Mouse (Mus musculus): ENCODE data around the gene P3h2. TPM values are rescaled to one million over a fixed set of nuclear protein-coding genes. Genes with fewer than 3 reads are reported as not detected.

Gene P3h2
- polyA plus RNA-seq, 1 experiment from 2014 or later, result 1.4 TPM

GRCm38 (mm10) chr16:26029424-26030012, 76.1 kb downstream of the P3h2 start:
- ATAC-seq (ENCODE audit: low FRiP score), result no peak
- WGBS, result 22% methylated on average over 2 of the region's 2 CpGs

GRCm38 (mm10) chr16:26026416-26026815, 79.2 kb downstream of the P3h2 start:
- no peaks in the 10 kb centered on the region for H3K36me3 ChIP-seq
- whole genome bisulfite sequencing, result 84% methylated on average over 3 of the region's 3 CpGs
- no peak overlapping the region for H3K4me3 ChIP-seq (replicated peaks)
- peaks cover 23% of the 10 kb centered on the region for H3K4me1 ChIP-seq
- H3K9ac ChIP-seq (replicated peaks), result no peak overlapping the region
- no peak overlapping the region for H3K4me2 ChIP-seq
- H3K27ac ChIP-seq (replicated peaks), result no peak overlapping the region
- ATAC-seq (ENCODE audit: low FRiP score), result no peak
- no peaks in the 10 kb centered on the region for H3K27me3 ChIP-seq (replicated peaks)
- no peaks in the 10 kb centered on the region for H3K9me3 ChIP-seq (replicated peaks)

More at GRCm38 (mm10) chr16:26029424-26030012, 76.1 kb downstream of the P3h2 start:
- no peak overlapping the region for H3K4me3 ChIP-seq (replicated peaks)
- no peaks in the 10 kb centered on the region for H3K9me3 ChIP-seq (replicated peaks)
- no peaks in the 10 kb centered on the region for H3K27me3 ChIP-seq (replicated peaks)
- no peak overlapping the region for H3K4me2 ChIP-seq
- no peak overlapping the region for H3K27ac ChIP-seq (replicated peaks)
- peaks cover 15% of the 10 kb centered on the region for H3K4me1 ChIP-seq
- no peak overlapping the region for H3K9ac ChIP-seq (replicated peaks)
- H3K36me3 ChIP-seq, result no peaks in the 10 kb centered on the region

GRCm38 (mm10) chr16:26024543-26024942, 81.0 kb downstream of the P3h2 start:
- Histone ChIP-seq H3K4me2 (no peak overlapping the region), H3K4me1 (peaks cover 23% of the 10 kb centered on the region), H3K27me3 (replicated peaks) (no peaks in the 10 kb centered on the region), H3K27ac (replicated peaks) (no peak overlapping the region), H3K9me3 (replicated peaks) (no peaks in the 10 kb centered on the region), H3K9ac (replicated peaks) (no peak overlapping the region), H3K4me3 (replicated peaks) (no peak overlapping the region), H3K36me3 (no peaks in the 10 kb centered on the region)
- WGBS, result 17% methylated on average over 5 of the region's 5 CpGs
- peak; percentile 47 for ATAC-seq (ENCODE audit: low FRiP score)

GRCm38 (mm10) chr16:26023352-26023751, 82.2 kb downstream of the P3h2 start:
- ATAC-seq (ENCODE audit: low FRiP score), result no peak
- H3K27ac ChIP-seq (replicated peaks), result no peak overlapping the region
- H3K9ac ChIP-seq (replicated peaks), result no peak overlapping the region
- no peak overlapping the region for H3K4me3 ChIP-seq (replicated peaks)
- whole genome bisulfite sequencing, result 70% methylated on average over 4 of the region's 4 CpGs
- no peaks in the 10 kb centered on the region for H3K27me3 ChIP-seq (replicated peaks)
- peaks cover 23% of the 10 kb centered on the region for H3K4me1 ChIP-seq
- no peaks in the 10 kb centered on the region for H3K36me3 ChIP-seq
- no peaks in the 10 kb centered on the region for H3K9me3 ChIP-seq (replicated peaks)
- no peak overlapping the region for H3K4me2 ChIP-seq

- H3K27me3 ChIP-seq (replicated peaks), result no peaks in the 10 kb centered on the region
- ATAC-seq (ENCODE audit: low FRiP score), result no peak
- WGBS, result 68% methylated on average over 2 of the region's 2 CpGs
- no peak overlapping the region for H3K9ac ChIP-seq (replicated peaks)
- H3K36me3 ChIP-seq, result no peaks in the 10 kb centered on the region
- H3K4me1 ChIP-seq, result peaks cover 23% of the 10 kb centered on the region
- H3K4me3 ChIP-seq (replicated peaks), result no peak overlapping the region
- H3K27ac ChIP-seq (replicated peaks), result no peak overlapping the region
- no peaks in the 10 kb centered on the region for H3K9me3 ChIP-seq (replicated peaks)
- no peak overlapping the region for H3K4me2 ChIP-seq
Measured at GRCm38 (mm10) chr16:26021759-26022158, 83.8 kb downstream of the P3h2 start.

GRCm38 (mm10) chr16:26005811-26006210, 99.8 kb downstream of the P3h2 start:
- no peak for ATAC-seq (ENCODE audit: low FRiP score)
- H3K4me1 ChIP-seq, result no peaks in the 10 kb centered on the region
- 95% methylated on average over 3 of the region's 3 CpGs for WGBS
- H3K9ac ChIP-seq (replicated peaks), result no peak overlapping the region
- H3K27me3 ChIP-seq (replicated peaks), result no peaks in the 10 kb centered on the region
- no peak overlapping the region for H3K4me3 ChIP-seq (replicated peaks)
- H3K36me3 ChIP-seq, result no peaks in the 10 kb centered on the region
- no peak overlapping the region for H3K4me2 ChIP-seq
- H3K9me3 ChIP-seq (replicated peaks), result no peaks in the 10 kb centered on the region
- no peak overlapping the region for H3K27ac ChIP-seq (replicated peaks)

- Histone ChIP-seq H3K36me3 (no peaks in the 10 kb centered on the region), H3K4me1 (no peaks in the 10 kb centered on the region), H3K4me3 (replicated peaks) (no peak overlapping the region), H3K4me2 (no peak overlapping the region), H3K27me3 (replicated peaks) (no peaks in the 10 kb centered on the region), H3K27ac (replicated peaks) (no peak overlapping the region), H3K9ac (replicated peaks) (no peak overlapping the region), H3K9me3 (replicated peaks) (no peaks in the 10 kb centered on the region)
- 77% methylated on average over 4 of the region's 4 CpGs for WGBS
- ATAC-seq (ENCODE audit: low FRiP score), result no peak
Measured at GRCm38 (mm10) chr16:26003261-26003660, 102.3 kb downstream of the P3h2 start.

- H3K27me3 ChIP-seq (replicated peaks), result no peaks in the 10 kb centered on the region
- no peak overlapping the region for H3K4me3 ChIP-seq (replicated peaks)
- no peaks in the 10 kb centered on the region for H3K36me3 ChIP-seq
- no peak for ATAC-seq (ENCODE audit: low FRiP score)
- H3K27ac ChIP-seq (replicated peaks), result no peak overlapping the region
- no peak overlapping the region for H3K4me2 ChIP-seq
- WGBS, result 90% methylated on average over 9 of the region's 9 CpGs
- H3K4me1 ChIP-seq, result no peaks in the 10 kb centered on the region
- H3K9me3 ChIP-seq (replicated peaks), result no peaks in the 10 kb centered on the region
- no peak overlapping the region for H3K9ac ChIP-seq (replicated peaks)
Measured at GRCm38 (mm10) chr16:26002848-26003247, 102.7 kb downstream of the P3h2 start.

GRCm38 (mm10) chr16:25994605-25995004, 111.0 kb downstream of the P3h2 start:
- no peaks in the 10 kb centered on the region for H3K36me3 ChIP-seq
- WGBS, result 94% methylated on average over 3 of the region's 3 CpGs
- no peak overlapping the region for H3K27ac ChIP-seq (replicated peaks)
- H3K4me2 ChIP-seq, result no peak overlapping the region
- H3K4me1 ChIP-seq, result no peaks in the 10 kb centered on the region
- no peak overlapping the region for H3K9ac ChIP-seq (replicated peaks)
- H3K4me3 ChIP-seq (replicated peaks), result no peak overlapping the region
- ATAC-seq (ENCODE audit: low FRiP score), result no peak
- H3K9me3 ChIP-seq (replicated peaks), result no peaks in the 10 kb centered on the region
- H3K27me3 ChIP-seq (replicated peaks), result no peaks in the 10 kb centered on the region

- 98% methylated on average over 5 of the region's 5 CpGs for WGBS
- H3K27me3 ChIP-seq (replicated peaks), result no peaks in the 10 kb centered on the region
- no peaks in the 10 kb centered on the region for H3K4me1 ChIP-seq
- H3K9ac ChIP-seq (replicated peaks), result no peak overlapping the region
- H3K9me3 ChIP-seq (replicated peaks), result no peaks in the 10 kb centered on the region
- H3K4me2 ChIP-seq, result no peak overlapping the region
- H3K4me3 ChIP-seq (replicated peaks), result no peak overlapping the region
- no peak overlapping the region for H3K27ac ChIP-seq (replicated peaks)
- H3K36me3 ChIP-seq, result no peaks in the 10 kb centered on the region
- ATAC-seq (ENCODE audit: low FRiP score), result no peak
Measured at GRCm38 (mm10) chr16:25987221-25987620, 118.4 kb downstream of the P3h2 start.

GRCm38 (mm10) chr16:25983635-25984034, 121.9 kb downstream of the P3h2 start:
- no peaks in the 10 kb centered on the region for H3K4me1 ChIP-seq
- H3K4me3 ChIP-seq (replicated peaks), result no peak overlapping the region
- no peak overlapping the region for H3K4me2 ChIP-seq
- WGBS, result 38% methylated on average over 4 of the region's 4 CpGs
- no peak overlapping the region for H3K9ac ChIP-seq (replicated peaks)
- no peaks in the 10 kb centered on the region for H3K36me3 ChIP-seq
- H3K27me3 ChIP-seq (replicated peaks), result no peaks in the 10 kb centered on the region
- no peak overlapping the region for H3K27ac ChIP-seq (replicated peaks)
- no peaks in the 10 kb centered on the region for H3K9me3 ChIP-seq (replicated peaks)
- no peak for ATAC-seq (ENCODE audit: low FRiP score)

- no peaks in the 10 kb centered on the region for H3K4me1 ChIP-seq
- H3K9ac ChIP-seq (replicated peaks), result no peak overlapping the region
- WGBS, result 61% methylated on average over 3 of the region's 3 CpGs
- no peak overlapping the region for H3K27ac ChIP-seq (replicated peaks)
- no peak overlapping the region for H3K4me3 ChIP-seq (replicated peaks)
- H3K36me3 ChIP-seq, result no peaks in the 10 kb centered on the region
- H3K9me3 ChIP-seq (replicated peaks), result no peaks in the 10 kb centered on the region
- ATAC-seq (ENCODE audit: low FRiP score), result no peak
- H3K27me3 ChIP-seq (replicated peaks), result no peaks in the 10 kb centered on the region
- H3K4me2 ChIP-seq, result no peak overlapping the region
Measured at GRCm38 (mm10) chr16:25979037-25979436, 126.5 kb downstream of the P3h2 start.

GRCm38 (mm10) chr16:25977210-25977609, 128.4 kb downstream of the P3h2 start:
- Histone ChIP-seq H3K36me3 (no peaks in the 10 kb centered on the region), H3K27ac (replicated peaks) (no peak overlapping the region), H3K4me2 (no peak overlapping the region), H3K9me3 (replicated peaks) (no peaks in the 10 kb centered on the region), H3K27me3 (replicated peaks) (no peaks in the 10 kb centered on the region), H3K9ac (replicated peaks) (no peak overlapping the region), H3K4me3 (replicated peaks) (no peak overlapping the region), H3K4me1 (no peaks in the 10 kb centered on the region)
- ATAC-seq (ENCODE audit: low FRiP score), result no peak
- 81% methylated on average over 2 of the region's 2 CpGs for WGBS

Measured in neural tube, embryonic 15.5 days (tissue).